Mouse (Mus musculus) cerebral cortex, adult 2 months (tissue): ENCODE data around the gene 1700029H14Rik.

ENCODE experiments used
- WGBS: fragments of 180-500 bp; shearing (Covaris S2); methylation state at CpG from one replicate; pipeline ENCODE4 v1.1.7; 2018; 5-methylcytosine and 5-hydroxymethylcytosine counted together

The 1700029H14Rik gene

GRCm38 (mm10) chr8:13541526-13541925, 20.7 kb downstream of the 1700029H14Rik start:
- WGBS: 77% methylated on average over 5 of the region's 5 CpGs

- 73% methylated on average over 5 of the region's 5 CpGs for WGBS
Observed at GRCm38 (mm10) chr8:13540122-13540521, 22.1 kb downstream of the 1700029H14Rik start.

- WGBS: 28% methylated on average over 6 of the region's 6 CpGs
Observed at GRCm38 (mm10) chr8:13538821-13539220, 23.4 kb downstream of the 1700029H14Rik start.

- 77% methylated on average over 2 of the region's 2 CpGs for WGBS
Observed at GRCm38 (mm10) chr8:13537102-13537501, 25.2 kb downstream of the 1700029H14Rik start.

GRCm38 (mm10) chr8:13533123-13533522, 29.1 kb downstream of the 1700029H14Rik start:
- 74% methylated on average over 8 of the region's 8 CpGs for WGBS

- 44% methylated on average over 9 of the region's 9 CpGs for whole genome bisulfite sequencing
Observed at GRCm38 (mm10) chr8:13531602-13532171, 30.6 kb downstream of the 1700029H14Rik start.

- 56% methylated on average over 5 of the region's 5 CpGs for WGBS
Observed at GRCm38 (mm10) chr8:13530941-13531340, 31.3 kb downstream of the 1700029H14Rik start.

GRCm38 (mm10) chr8:13530401-13530800, 31.9 kb downstream of the 1700029H14Rik start:
- WGBS: 72% methylated on average over 3 of the region's 3 CpGs

GRCm38 (mm10) chr8:13529891-13530316, 32.4 kb downstream of the 1700029H14Rik start:
- WGBS: 33% methylated on average over 7 of the region's 7 CpGs

- WGBS: 77% methylated on average over 15 of the region's 15 CpGs
Observed at GRCm38 (mm10) chr8:13529011-13529840, 33.0 kb downstream of the 1700029H14Rik start.

- WGBS: 74% methylated on average over 7 of the region's 7 CpGs
Observed at GRCm38 (mm10) chr8:13521392-13521791, 40.9 kb downstream of the 1700029H14Rik start.

- WGBS: 72% methylated on average over 6 of the region's 6 CpGs
Observed at GRCm38 (mm10) chr8:13520349-13520748, 41.9 kb downstream of the 1700029H14Rik start.

- 47% methylated on average over 9 of the region's 9 CpGs for WGBS
Observed at GRCm38 (mm10) chr8:13519503-13519902, 42.8 kb downstream of the 1700029H14Rik start.

- 91% methylated on average over 6 of the region's 6 CpGs for WGBS
Observed at GRCm38 (mm10) chr8:13517284-13517781, 44.9 kb downstream of the 1700029H14Rik start.

- 85% methylated on average over 5 of the region's 5 CpGs for WGBS
Observed at GRCm38 (mm10) chr8:13516728-13517127, 45.5 kb downstream of the 1700029H14Rik start.

GRCm38 (mm10) chr8:13516011-13516442, 46.2 kb downstream of the 1700029H14Rik start:
- 40% methylated on average over 7 of the region's 7 CpGs for WGBS

GRCm38 (mm10) chr8:13513556-13514370, 48.5 kb downstream of the 1700029H14Rik start:
- WGBS: 73% methylated on average over 5 of the region's 5 CpGs

GRCm38 (mm10) chr8:13512677-13513076, 49.6 kb downstream of the 1700029H14Rik start:
- WGBS: 63% methylated on average over 6 of the region's 6 CpGs

GRCm38 (mm10) chr8:13512016-13512415, 50.2 kb downstream of the 1700029H14Rik start:
- 70% methylated on average over 5 of the region's 5 CpGs for WGBS

- 91% methylated on average over 3 of the region's 3 CpGs for WGBS
Observed at GRCm38 (mm10) chr8:13507284-13507937, 54.9 kb downstream of the 1700029H14Rik start.

- 53% methylated on average over 4 of the region's 4 CpGs for WGBS
Observed at GRCm38 (mm10) chr8:13506849-13507248, 55.4 kb downstream of the 1700029H14Rik start.
